9 mouse cellular contexts compared by ENCODE assay signal in genomic region chr2:28068537-28068878, GRCm38 (mm10). TPM values are rescaled to one million over a fixed set of nuclear protein-coding genes. Genes with fewer than 3 reads are reported as not detected.
DNase-seq lines count a peak whose midpoint lies in the region; ATAC-seq lines count a peak whose summit lies in the region.
"Had no signal": no experiment of that assay in that cellular context is flagged by ENCODE, and none has a peak within 500 bp of the region (broad histone marks: within the 10 kb centered on the region; RNA-seq: fewer than 3 reads in every experiment).

No protein-coding gene starts in this region.

- no peaks in the 10 kb centered on the region for H3K27me3 ChIP-seq in hindbrain, embryonic 12.5 days
- H3K27me3 ChIP-seq in kidney, embryonic 14.5 days (ENCODE audit: control insufficient read depth, insufficient read depth, low read length): no peaks in the 10 kb centered on the region

- H3K4me2 ChIP-seq in hindbrain, embryonic 12.5 days (replicated peaks): no peak overlapping the region
- H3K4me2 ChIP-seq in kidney, embryonic 14.5 days (replicated peaks; ENCODE audit: low read depth, low read length): no peak overlapping the region

- H3K27ac ChIP-seq in hindbrain, embryonic 12.5 days: peak overlapping the region; percentile 55; the same call in 1 of the 2 replicates
- no peak overlapping the region for H3K27ac ChIP-seq in kidney, embryonic 14.5 days (ENCODE audit: low read depth, low read length)

- H3K4me1 ChIP-seq in hindbrain, embryonic 12.5 days: peaks cover 12% of the 10 kb centered on the region
- H3K4me1 ChIP-seq in kidney, embryonic 14.5 days (ENCODE audit: control insufficient read depth, insufficient read depth, low read length): no peaks in the 10 kb centered on the region

- WGBS in hindbrain, embryonic 12.5 days: 62% methylated on average over 9 of the region's 9 CpGs
- WGBS in kidney, embryonic 14.5 days: 87% methylated on average over 9 of the region's 9 CpGs

- H3K9ac ChIP-seq in hindbrain, embryonic 12.5 days: no peak overlapping the region
- H3K9ac ChIP-seq in kidney, embryonic 14.5 days (ENCODE audit: low read depth, low read length): no peak overlapping the region

- H3K4me3 ChIP-seq in hindbrain, embryonic 12.5 days: no peak overlapping the region
- H3K4me3 ChIP-seq in kidney, embryonic 14.5 days (ENCODE audit: low read length): no peak overlapping the region

- no peaks in the 10 kb centered on the region for H3K36me3 ChIP-seq in hindbrain, embryonic 12.5 days
- H3K36me3 ChIP-seq in kidney, embryonic 14.5 days (ENCODE audit: control insufficient read depth, insufficient read depth, low read length): no peaks in the 10 kb centered on the region

- peak; percentile 91 for ATAC-seq in hindbrain, embryonic 12.5 days (ENCODE audit: low FRiP score)
- ATAC-seq in kidney, embryonic 14.5 days (ENCODE audit: low FRiP score, low TSS enrichment): no peak

- DNase-seq in cerebellum, adult 11 months: peak; percentile 9
- no peak for DNase-seq in cerebellum, adult 9-10 months
- peak; percentile 8 to 22 for DNase-seq in cerebellum, adult 18-20 months
- peak; percentile 63 for DNase-seq in liver
- DNase-seq in right cerebral cortex, postnatal 36 days (ENCODE audit: low spot score in 2 of 2): peak; percentile 95 to 97
- DNase-seq in kidney, postnatal 14 days: no peak

- no peaks in the 10 kb centered on the region for H3K9me3 ChIP-seq in hindbrain, embryonic 12.5 days (replicated peaks)
- H3K9me3 ChIP-seq in kidney, embryonic 14.5 days (ENCODE audit: control insufficient read depth, low read length): no peaks in the 10 kb centered on the region

RNA-seq across cellular contexts. Expression of gene Fcnb, which starts 16.2 kb away (rescaled TPM):
- 0.46 and 0.66 TPM in 2 replicates for polyA plus RNA-seq in hindbrain, embryonic 12.5 days (2016; fragmentation: Nextera tagmentation; extraction: Ambion mirVana)
- polyA plus RNA-seq in kidney, embryonic 14.5 days (2014; fragmentation: Nextera tagmentation; extraction: Ambion mirVana): not detected in 2 replicates
- polyA plus RNA-seq: testis, adult 2 months had no signal

Comparison
In these comparisons a context has a peak if more than half of its experiments do, and no peak if none do; other contexts are left out.
1. DNase-seq: peak in cerebellum, adult 11 months (single experiment), cerebellum, adult 18-20 months (2 of 2), liver (single experiment) and right cerebral cortex, postnatal 36 days (2 of 2); none in cerebellum, adult 9-10 months (single experiment) and kidney, postnatal 14 days (single experiment).